Mouse (Mus musculus) right cerebral cortex, postnatal 4 days (tissue): ENCODE results near the gene Cacna1c.

Experiments
- DNase-seq: peaks from one replicate; pipeline ENCODE4 v3.0.0-alpha.2; 2022

Cacna1c gene

GRCm38 (mm10) chr6:119132863-119133262 lies 63.4 kb downstream of the Cacna1c start:
- no peak for DNase-seq

GRCm38 (mm10) chr6:119132111-119132735 lies 64.0 kb downstream of the Cacna1c start:
- DNase-seq: no peak

GRCm38 (mm10) chr6:119129664-119130063 lies 66.6 kb downstream of the Cacna1c start:
- DNase-seq: peak; percentile 40

- DNase-seq: no peak
Observed at GRCm38 (mm10) chr6:119128521-119128920, 67.7 kb downstream of the Cacna1c start.

GRCm38 (mm10) chr6:119128076-119128475 lies 68.1 kb downstream of the Cacna1c start:
- no peak for DNase-seq

- DNase-seq: no peak
Observed at GRCm38 (mm10) chr6:119126991-119127390, 69.2 kb downstream of the Cacna1c start.

GRCm38 (mm10) chr6:119118371-119118770 lies 77.8 kb downstream of the Cacna1c start:
- DNase-seq: no peak

- DNase-seq: no peak
Observed at GRCm38 (mm10) chr6:119116290-119116689, 79.9 kb downstream of the Cacna1c start.

- no peak for DNase-seq
Observed at GRCm38 (mm10) chr6:119113362-119113761, 82.9 kb downstream of the Cacna1c start.

- DNase-seq: no peak
Observed at GRCm38 (mm10) chr6:119110369-119110768, 85.8 kb downstream of the Cacna1c start.

GRCm38 (mm10) chr6:119108466-119109394 lies 87.5 kb downstream of the Cacna1c start:
- DNase-seq: peak; percentile 79

GRCm38 (mm10) chr6:119107856-119108465 lies 88.3 kb downstream of the Cacna1c start:
- DNase-seq: peak; percentile 44

- peak; percentile 79 for DNase-seq
Observed at GRCm38 (mm10) chr6:119107140-119107855, 88.9 kb downstream of the Cacna1c start.

GRCm38 (mm10) chr6:119106726-119107125 lies 89.5 kb downstream of the Cacna1c start:
- DNase-seq: no peak

GRCm38 (mm10) chr6:119105651-119106595 lies 90.3 kb downstream of the Cacna1c start:
- no peak for DNase-seq

GRCm38 (mm10) chr6:119104246-119104645 lies 92.0 kb downstream of the Cacna1c start:
- DNase-seq: peak; percentile 89

- DNase-seq: no peak
Observed at GRCm38 (mm10) chr6:119102936-119103335, 93.3 kb downstream of the Cacna1c start.

GRCm38 (mm10) chr6:119099333-119099732 lies 96.9 kb downstream of the Cacna1c start:
- no peak for DNase-seq

- no peak for DNase-seq
Observed at GRCm38 (mm10) chr6:119096481-119096880, 99.7 kb downstream of the Cacna1c start.

GRCm38 (mm10) chr6:119095081-119095480 lies 101.1 kb downstream of the Cacna1c start:
- DNase-seq: no peak

GRCm38 (mm10) chr6:119089173-119089572 lies 107.0 kb downstream of the Cacna1c start:
- DNase-seq: peak; percentile 29

GRCm38 (mm10) chr6:119088381-119088780 lies 107.8 kb downstream of the Cacna1c start:
- no peak for DNase-seq
